Mouse (Mus musculus) left cerebral cortex, postnatal 10 days (tissue): Measurements from ENCODE around the gene Zkscan17. TPM values are rescaled to one million over a fixed set of nuclear protein-coding genes. Genes with fewer than 3 reads are reported as not detected.
"Not testable (repeated sequence)": the region's sequence is repeated elsewhere in the genome, so short reads cannot be mapped to it uniquely, and the experiment has no call there.

ENCODE experiments used
- DNase-seq, 2 experiments: peaks; one replicate each; pipeline ENCODE4 v3.0.0; 2021 to 2022; ENCODE audit warnings: low spot score in 2 of 2, mixed read lengths in 1 of 2; ENCODE audit errors: extremely low spot score in 1 of 2
- intact Hi-C: fragments of 180-260 bp; cut with DNase I; formaldehyde crosslinking; loops from one replicate; pipeline ENCODE4 v1.15.1; 2025
- total RNA-seq, 2 experiments: library from RNA; stranded (reverse); gene quantifications; 2 replicates each; pipeline ENCODE4 v1.2.3; 2021

The Zkscan17 gene
- total RNA-seq, result 10 to 100 TPM; 15.6 to 16.2 TPM

DNA sequence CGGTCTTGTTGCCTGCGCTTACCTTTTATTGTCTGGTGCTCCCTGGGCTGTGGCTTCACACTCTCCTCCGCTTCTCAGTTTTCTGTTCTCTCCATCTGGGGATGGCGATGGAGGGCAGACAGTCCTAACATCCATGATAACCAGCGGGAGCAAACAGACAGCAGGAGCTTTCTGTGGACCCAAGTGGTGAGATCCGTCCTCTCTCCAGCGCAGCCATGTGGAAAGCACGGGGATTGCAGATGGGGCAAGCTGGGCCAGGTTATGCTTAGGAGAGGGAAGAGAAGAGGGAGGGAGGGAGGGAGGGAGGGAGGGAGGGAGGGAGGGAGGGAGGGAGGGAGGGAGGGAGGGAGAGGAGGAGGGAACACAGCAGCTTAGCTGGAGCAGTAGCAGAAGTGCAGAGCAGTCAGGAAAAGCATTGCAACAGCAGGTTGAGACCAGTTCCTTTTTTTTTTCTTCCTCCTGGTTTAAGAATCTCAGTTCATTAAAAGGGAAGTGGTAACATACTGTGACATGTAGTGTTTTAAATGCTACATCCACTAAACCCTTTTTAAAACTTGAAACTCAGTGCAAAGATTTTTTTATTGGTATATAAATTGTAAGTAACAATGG, at the start of gene Zkscan17:
Gene Zkscan17, minus strand, starts transcription at position 280 of the 609 bp plus-strand sequence.
- intact Hi-C loops, result loop anchor here (2.0 to 10.0 kb wide), 4 partner anchors 41 to 248 kb away; no protein-coding TSS in a partner anchor
- peak in 1 of 2 experiments; percentile 48 for DNase-seq

DNA sequence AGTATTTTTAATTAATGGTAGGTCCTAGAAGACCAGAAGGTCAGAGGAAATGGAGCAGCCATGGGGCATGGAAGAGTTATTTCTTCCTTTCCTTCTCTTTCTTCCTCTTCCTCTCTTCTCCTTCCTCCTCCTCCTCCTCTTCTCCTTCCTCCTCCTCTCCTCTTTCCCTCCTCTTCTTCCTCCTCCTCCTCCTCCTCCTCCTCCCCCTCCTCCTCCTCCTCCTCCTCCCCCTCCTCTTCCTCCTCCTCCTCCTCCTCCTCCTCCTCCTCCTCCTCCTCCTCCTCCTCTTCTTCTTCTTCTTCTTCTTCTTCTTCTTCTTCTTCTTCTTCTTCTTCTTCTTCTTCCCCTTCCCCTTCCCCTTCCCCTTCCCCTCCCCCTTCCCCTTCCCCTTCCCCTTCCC, 49.6 kb upstream of the Zkscan17 start, which contains the start of gene Olfr222:
Gene Olfr222, minus strand, starts transcription at position 101 of the 400 bp plus-strand sequence.
- intact Hi-C loops, DNase-seq: not testable (repeated sequence)

DNA sequence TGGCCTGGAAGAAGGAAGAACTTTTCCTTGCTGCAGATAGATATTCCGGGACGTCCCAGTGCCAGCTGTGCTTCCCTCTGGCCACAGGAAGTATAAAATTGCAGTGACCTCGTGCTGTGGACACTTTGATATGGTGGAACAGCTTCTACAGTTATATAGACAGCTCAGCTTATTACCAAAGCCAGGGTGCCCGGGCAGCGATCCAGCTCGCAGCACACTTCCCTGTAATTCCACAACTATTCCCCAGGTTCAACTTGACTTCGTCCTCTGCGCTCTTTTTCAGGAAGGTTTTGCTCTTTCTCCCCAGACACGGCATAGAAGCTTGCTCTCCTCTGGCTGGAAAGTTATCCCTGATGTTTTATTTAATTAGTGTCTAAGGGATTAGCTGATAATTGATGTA, 49.2 kb upstream of the Zkscan17 start:
- no peak for DNase-seq
- intact Hi-C loops, result no loop called here

DNA sequence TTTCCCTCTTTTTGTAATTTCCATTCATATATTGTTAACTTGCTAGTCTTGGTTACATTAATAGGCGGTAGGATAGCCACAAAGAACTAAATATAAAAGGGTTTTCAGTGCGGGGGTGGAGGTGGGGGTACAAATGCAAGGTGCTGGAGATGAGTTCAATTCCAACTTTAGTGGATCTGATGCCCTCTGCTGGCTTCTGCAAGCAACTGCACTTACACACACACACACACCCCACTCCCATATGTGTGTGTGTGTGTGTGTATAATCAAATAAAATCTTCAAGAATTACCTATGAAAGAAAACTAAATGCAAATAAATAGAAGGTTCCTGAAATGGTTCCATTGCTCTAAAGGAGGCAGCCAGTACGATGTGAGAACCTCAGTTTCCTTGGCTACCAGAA, 42.8 kb upstream of the Zkscan17 start:
- DNase-seq, result no peak
- intact Hi-C loops, result loop anchor here (5.0 kb wide), 1 partner anchor 42 kb away; the partner anchor contains the start of gene Zkscan17

DNA sequence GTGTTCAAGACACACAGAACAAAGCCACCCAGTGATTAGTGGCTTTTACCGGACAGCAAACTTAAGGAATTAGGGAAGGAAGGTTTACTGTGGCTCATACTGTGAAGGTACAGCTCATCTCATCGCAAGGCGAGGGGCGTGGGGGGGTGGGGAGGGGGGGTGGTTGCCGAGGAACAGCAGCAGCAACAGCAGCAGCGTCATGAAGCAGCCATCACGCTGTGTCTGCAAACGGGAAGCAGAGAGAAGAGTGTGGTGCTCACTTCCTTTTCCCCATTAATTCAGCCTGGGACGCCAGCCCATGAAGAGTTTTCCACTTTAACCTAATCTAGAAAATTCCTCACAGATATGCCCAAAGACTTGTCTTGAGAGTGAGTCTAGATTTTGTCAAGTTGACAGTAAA, 36.3 kb upstream of the Zkscan17 start:
- no peak for DNase-seq
- intact Hi-C loops, result no loop called here

DNA sequence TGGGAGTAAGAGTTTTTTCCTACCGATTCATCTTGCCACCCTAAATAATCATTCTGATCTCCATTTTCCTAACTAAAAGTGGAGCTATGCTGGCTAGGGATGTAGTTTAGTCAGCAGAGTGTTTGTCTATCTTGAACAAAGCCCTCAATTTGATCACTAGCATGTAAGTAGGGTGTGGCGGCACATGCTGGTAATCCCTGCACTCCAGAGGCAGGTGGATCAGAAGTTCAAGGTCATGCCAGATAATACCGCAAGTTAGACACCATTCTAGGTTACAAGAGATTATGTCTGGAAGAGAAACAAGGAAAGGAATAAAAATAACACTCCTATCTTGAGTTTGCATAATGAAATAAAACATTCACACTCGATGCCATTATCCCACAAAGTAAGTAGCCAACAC, 35.8 kb upstream of the Zkscan17 start:
- intact Hi-C loops, result no loop called here
- DNase-seq, result no peak

DNA sequence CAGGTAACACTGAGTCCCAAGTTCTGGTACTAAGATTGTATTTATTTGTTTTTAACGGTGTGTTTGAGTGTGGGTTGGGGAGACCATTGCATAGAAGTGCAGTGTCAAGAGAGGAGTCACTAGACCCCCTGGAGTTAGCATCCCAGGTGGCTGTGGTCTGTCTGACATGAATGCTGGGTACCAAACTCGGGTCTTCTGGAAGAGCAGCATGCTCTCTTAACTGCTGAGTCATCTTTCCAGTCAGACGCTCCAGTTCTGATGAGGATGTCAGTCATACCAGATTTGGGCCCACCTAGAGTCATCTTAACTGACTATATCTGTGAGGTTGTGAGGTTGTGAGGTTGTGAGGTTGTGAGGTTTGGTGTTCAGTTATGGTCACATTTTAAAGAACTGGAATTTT, 34.4 kb upstream of the Zkscan17 start:
- no peak for DNase-seq
- intact Hi-C loops, result no loop called here

DNA sequence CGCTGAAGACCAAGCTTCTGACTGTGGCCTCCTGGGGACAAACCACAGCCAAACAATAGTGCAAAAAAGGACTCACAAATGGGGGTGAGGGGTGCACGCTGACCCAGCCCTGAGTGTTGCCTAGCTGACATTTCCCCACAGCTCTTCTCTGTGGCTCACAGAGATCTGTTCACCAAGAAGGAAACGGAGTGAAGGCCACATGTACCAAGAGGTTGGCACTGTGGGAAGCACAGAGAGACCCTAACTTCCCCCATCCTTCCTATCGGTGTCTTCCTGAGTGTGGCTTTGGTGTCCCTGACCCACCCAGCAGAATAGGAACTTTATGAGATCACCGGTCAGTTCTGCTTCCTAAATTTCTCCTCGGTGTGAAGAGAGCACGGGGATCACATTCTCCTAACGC, 28.0 kb upstream of the Zkscan17 start:
- no peak for DNase-seq
- intact Hi-C loops, result no loop called here

DNA sequence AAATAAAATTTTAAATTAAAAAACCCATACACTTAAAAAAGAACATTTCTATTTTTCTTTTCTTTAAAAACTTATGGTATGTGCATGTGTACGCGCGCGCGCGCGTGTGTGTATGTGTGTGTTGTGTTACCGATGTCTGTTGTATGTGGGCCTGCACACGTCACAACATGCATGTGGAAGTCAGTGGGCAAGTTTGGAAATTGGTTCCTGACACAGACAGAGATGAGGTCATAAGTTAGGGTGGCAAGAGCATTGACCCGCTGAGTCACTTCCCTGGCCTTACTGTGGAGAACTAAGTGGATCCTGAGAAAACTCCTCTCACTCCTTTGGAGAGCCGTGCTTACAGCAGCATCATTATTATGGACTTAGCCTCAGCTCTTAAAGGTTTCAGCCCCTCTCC, 27.6 kb upstream of the Zkscan17 start:
- no peak for DNase-seq
- intact Hi-C loops, result no loop called here

DNA sequence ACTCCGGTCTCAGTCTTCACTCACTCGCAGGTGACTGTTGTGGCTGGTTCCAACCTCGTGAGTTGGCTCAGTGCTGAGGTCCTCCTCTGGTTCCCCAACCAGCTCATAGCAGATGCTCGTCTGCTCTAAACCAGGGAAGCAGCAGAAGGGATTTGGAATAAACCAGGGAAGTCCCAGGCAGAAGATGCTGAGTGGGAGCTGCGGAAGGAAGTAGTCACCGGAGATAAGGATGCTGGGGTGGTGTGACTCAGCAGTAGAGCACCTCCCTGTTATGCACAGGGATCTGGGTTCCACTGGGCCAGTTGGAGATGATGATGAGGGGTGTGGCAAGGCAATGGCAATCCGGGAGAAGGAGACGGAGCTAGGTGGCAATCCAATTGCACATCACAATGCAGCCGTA, 17.5 kb upstream of the Zkscan17 start:
- DNase-seq, result no peak
- intact Hi-C loops, result no loop called here

DNA sequence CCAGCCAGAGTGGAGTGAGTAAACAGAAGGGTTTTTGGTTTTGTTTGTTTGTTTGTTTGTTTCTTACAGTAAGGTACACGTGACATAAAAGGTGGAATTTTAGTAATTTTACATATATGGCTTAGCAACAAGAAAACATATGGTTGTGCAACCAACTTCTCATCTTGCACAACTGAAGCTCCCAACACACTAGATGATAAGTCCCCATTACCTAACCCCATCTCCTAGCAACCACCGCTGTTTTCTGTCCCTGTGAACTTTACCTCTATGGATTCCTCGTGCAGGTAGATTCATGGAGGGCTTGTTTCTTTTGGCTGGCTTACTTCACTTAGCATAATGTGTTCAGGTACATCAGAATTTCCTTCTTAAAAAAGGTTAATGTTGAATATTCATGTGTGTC, 16.8 kb upstream of the Zkscan17 start:
- no peak for DNase-seq
- intact Hi-C loops, result no loop called here

DNA sequence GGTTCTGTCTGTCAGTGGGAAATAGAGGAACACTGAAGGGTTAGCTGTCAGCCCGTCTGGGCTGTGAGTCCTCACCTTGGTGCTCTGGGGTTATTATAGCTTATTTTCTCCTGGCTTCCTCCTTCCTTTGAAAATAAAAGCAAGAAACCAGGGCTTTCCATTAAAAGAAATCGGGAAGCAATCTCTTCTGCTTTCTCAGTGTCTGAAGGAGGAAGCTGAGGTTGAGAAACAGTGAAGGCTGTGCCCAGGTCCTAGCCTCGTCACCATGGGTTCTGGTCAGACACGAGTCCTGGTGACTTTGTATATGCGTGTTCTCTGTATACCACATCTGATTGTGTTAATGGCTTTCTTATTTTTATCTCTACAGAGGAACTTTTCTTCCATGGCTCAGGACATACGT, 15.9 kb upstream of the Zkscan17 start:
- DNase-seq, result no peak
- intact Hi-C loops, result no loop called here

DNA sequence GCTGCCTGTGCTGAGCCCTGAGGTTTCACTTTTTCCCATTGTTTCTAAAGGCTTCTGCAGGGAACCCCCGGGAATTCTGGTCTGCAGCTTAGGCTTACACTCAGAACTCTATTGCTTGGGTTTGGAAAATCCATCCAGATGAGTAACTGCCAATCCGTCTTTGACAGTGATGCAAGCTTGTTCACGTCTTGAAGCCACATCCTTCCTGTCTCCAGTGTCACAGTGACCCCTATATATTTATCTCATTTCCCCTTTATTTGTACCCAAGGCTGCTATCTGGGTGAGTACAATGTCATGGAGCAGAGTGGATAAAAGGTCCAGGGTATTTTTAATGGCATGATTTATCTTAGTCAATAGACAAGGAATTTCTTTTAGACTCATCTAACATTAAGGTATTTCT, 14.8 kb upstream of the Zkscan17 start, which contains the start of gene Nlrp3:
Gene Nlrp3, plus strand, starts transcription at position 245 of the 400 bp plus-strand sequence.
- intact Hi-C loops, result no loop called here
- no peak for DNase-seq

DNA sequence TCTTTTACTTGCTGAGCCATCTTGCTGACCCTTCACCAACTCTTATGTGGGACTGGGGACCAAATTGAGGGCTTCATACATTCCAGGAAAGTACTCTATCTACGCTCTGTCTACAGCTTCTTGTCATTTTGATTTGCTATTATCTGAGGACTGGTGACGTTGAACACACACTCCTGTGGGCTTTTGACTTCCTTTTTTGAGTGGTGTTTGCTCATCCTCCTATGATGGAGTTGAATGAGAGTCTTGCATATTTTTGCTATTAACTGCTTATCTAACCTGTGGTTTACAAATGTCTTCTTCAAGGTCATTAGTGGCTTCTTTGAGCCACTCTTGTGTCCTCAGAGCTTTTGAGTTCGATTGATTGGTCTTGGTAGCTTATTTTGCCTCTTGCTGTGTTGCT, 13.6 kb upstream of the Zkscan17 start:
- no peak for DNase-seq
- intact Hi-C loops, result no loop called here

DNA sequence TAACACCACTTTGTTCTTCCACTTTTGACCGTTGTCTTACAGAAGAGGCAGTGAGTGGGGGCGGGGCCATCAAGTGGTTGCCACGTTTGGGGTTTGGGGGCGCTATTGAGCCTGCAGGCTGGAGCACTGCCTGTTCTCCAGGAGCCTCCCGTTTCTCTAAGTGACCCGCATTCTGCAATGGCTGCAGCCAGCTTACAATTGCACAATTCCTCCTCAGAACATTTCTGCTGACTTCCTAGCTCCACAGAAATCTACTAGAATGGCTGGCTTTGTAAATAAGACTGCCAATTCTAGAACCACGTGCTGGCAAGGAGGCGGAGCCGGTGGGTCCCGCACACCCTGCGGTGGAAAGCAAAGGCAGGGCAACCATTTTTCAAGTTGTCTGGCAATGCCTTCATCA, 11.8 kb upstream of the Zkscan17 start:
- intact Hi-C loops, result no loop called here
- peak; percentile 23 to 79 for DNase-seq

DNA sequence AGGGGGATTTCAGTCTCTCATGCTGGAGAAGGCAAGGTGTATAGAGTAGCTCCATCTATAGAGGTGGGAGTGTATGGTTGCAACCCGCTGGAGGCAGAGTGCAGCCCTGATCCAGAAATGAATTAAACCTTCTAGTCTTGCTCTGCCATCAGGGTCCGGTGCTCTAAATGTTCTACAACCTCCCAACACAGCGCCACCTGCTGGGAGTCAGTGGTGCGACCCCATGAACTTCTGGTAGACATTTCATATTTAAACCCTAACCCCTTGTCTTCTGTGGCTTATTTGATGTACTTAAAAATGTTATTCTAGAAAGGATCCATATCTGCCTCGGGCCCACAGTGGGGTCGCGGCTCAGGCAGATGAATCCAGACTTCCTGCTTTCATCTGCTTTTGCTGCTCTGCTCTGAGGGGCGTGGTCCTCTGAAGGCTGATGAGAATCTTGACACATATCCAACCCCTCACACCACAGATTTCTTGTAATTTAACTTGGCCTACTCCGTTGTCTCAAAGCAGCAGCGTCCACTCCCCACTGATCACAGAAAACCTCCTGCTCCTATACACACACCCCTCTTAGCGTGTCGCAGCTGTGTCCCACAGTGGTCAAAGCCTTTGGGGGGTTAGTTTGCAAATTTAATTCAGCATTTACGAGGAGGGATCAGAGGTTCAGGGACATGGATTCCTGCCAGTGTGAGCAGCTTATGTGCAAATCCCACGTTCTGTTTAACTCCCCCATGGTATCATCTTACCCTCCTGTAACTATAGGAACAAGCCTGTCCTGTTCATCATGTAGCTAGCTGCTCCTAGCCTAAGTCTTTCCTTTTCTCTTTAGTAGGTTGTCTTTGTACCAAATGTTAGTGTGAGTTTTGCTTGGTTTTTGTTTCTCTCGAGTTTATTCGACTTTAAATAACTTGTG, 10.9 kb upstream of the Zkscan17 start:
- intact Hi-C loops, result no loop called here
- no peak for DNase-seq

DNA sequence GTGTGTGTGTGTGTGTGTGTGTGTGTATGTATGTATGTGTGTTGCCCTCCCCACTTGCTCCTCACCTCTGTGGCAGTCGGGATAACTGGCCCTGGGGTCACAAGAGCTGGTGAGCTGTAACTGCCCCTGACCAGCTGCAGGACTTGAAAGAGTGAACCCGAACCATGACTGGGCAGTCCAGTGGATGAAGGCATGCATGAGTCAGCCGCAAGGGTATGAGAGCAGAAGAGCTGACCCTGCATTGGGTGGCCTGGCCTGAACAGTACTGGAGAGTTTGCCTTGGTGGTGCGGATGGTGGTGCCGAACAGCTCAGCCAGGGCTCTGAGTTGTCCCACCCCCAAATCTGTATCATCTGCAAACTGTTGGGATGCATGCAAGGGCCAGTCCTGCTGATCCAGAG, 5.0 kb upstream of the Zkscan17 start:
- intact Hi-C loops, result no loop called here
- DNase-seq, result no peak

DNA sequence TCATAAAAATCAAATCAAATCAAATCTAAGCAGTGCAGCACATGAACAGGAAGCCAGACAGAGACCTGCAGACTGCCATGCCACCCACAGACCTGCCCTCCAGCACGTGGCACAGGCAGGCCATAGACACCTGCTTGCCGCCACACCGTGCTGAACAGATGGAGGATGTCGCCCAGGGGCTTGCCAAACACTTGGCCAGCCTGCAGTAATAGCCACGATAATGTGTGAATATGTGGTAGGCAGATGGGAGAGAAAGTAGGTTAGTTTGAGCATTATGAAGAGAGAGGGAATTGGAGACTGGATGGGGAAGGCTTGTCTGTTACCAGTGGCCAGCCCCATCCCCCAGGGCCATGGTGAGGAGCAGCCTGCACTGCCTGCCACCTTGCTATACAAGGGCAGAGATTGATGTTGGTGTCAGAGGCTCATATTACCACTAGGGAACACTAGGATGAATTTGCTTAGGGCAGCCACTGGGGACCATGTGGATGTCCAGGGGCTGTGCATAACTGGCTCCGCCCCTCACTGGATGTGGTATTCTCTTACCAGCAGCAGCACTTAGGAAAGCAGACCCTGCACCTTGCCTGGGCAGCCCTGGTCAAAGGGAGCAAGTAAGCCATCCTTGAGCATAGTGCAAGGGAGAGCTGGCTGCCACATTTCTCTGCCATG, 4.5 kb upstream of the Zkscan17 start:
- peak in 1 of 2 experiments; percentile 43 for DNase-seq
- intact Hi-C loops, result no loop called here

DNA sequence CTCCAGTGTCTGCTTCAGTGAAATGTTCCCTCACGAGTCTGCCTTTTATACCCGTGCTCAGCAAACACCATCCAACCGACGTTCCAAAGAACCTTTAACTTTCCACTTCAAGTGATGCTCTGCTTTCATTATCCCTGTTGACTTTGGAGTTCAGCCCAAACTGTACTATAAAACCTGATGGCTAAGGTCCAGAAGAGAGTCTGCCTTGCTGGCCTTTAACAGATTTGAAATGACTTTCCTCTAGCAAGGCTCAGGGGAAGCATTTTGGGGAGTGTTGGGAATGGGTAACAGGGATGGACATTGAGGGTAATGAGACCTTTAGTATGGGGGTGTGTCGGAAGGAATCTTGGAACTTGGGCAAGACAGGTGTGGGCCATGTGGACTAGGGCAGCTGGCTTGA, 3.7 kb upstream of the Zkscan17 start:
- DNase-seq, result no peak
- intact Hi-C loops, result no loop called here
